In genomic region chr9:64406841-64407240, GRCm38 (mm10) we compare ENCODE assay signal across 20 mouse cellular contexts. TPM values are rescaled to one million over a fixed set of nuclear protein-coding genes. Genes with fewer than 3 reads are reported as not detected.
DNase-seq lines count a peak whose midpoint lies in the region; ATAC-seq lines count a peak whose summit lies in the region.
"Had no signal": no experiment of that assay in that cellular context is flagged by ENCODE, and none has a peak within 500 bp of the region (broad histone marks: within the 10 kb centered on the region; RNA-seq: fewer than 3 reads in every experiment).

No protein-coding gene starts in this region.

- DNase-seq in cerebellum, adult 11-12 months: peak; percentile 23
- no peak for DNase-seq in cerebellum, adult 9-11 months
- peak; percentile 21 for DNase-seq in kidney, adult 11 months
- DNase-seq in kidney, postnatal 36 days: peak; percentile 23 to 36
- no peak for DNase-seq in adrenal gland, adult 8-10 months
- DNase-seq: B cell, adult 2 months; cerebellum, postnatal 14 days; gastrocnemius, postnatal 10 days; heart, postnatal 4 days had no signal

- no peak overlapping the region for H3K4me2 ChIP-seq in kidney, embryonic 16.5 days (replicated peaks; ENCODE audit: low read depth, low read length)
- H3K4me2 ChIP-seq: embryonic facial prominence, embryonic 12.5 days; forebrain, embryonic 12.5 days; heart, embryonic 13.5 days; hindbrain, embryonic 12.5 days had no signal

- no peak; the same call in 1 of the 2 replicates for ATAC-seq in kidney, embryonic 16.5 days (ENCODE audit: low FRiP score, low TSS enrichment)
- ATAC-seq in erythroid progenitor cell, adult 5-6 weeks (replicated peaks; ENCODE audit: low FRiP score, poor library complexity, severe bottlenecking): 0 out of 2 replicates have a peak, but pooled peaks have one; percentile 19
- ATAC-seq: CD4-positive, CD25-positive, alpha-beta regulatory T cell, adult 4 months; forebrain, embryonic 16.5 days; hindbrain, postnatal 0 days had no signal

- no peak overlapping the region for H3K9ac ChIP-seq in kidney, embryonic 16.5 days (replicated peaks; ENCODE audit: low read length)
- H3K9ac ChIP-seq: embryonic facial prominence, embryonic 12.5 days; forebrain, embryonic 12.5 days; heart, embryonic 13.5 days; hindbrain, embryonic 12.5 days had no signal

- H3K27me3 ChIP-seq in kidney, embryonic 16.5 days (ENCODE audit: insufficient read depth, low read length): no peaks in the 10 kb centered on the region
- H3K27me3 ChIP-seq: embryonic facial prominence, embryonic 12.5 days; forebrain, embryonic 12.5 days; hindbrain, embryonic 12.5 days had no signal

- peaks cover 10% of the 10 kb centered on the region for H3K4me1 ChIP-seq in kidney, embryonic 16.5 days (ENCODE audit: insufficient read depth, low read length)
- H3K4me1 ChIP-seq: embryonic facial prominence, embryonic 12.5 days; forebrain, embryonic 12.5 days; heart, embryonic 13.5 days; hindbrain, embryonic 12.5 days had no signal

- no peak overlapping the region for H3K27ac ChIP-seq in kidney, embryonic 16.5 days (ENCODE audit: low read length)
- H3K27ac ChIP-seq: embryonic facial prominence, embryonic 12.5 days; forebrain, embryonic 12.5 days; heart, embryonic 13.5 days; hindbrain, embryonic 12.5 days; hindbrain, postnatal 0 days had no signal

- H3K4me3 ChIP-seq in kidney, embryonic 16.5 days (ENCODE audit: low read length): no peak overlapping the region
- H3K4me3 ChIP-seq: embryonic facial prominence, embryonic 12.5 days; forebrain, embryonic 12.5 days; heart, embryonic 13.5 days; hindbrain, embryonic 12.5 days had no signal

- no peaks in the 10 kb centered on the region for H3K36me3 ChIP-seq in kidney, embryonic 16.5 days (ENCODE audit: insufficient read depth, low read length)
- H3K36me3 ChIP-seq: embryonic facial prominence, embryonic 12.5 days; forebrain, embryonic 12.5 days; G1E; heart, embryonic 13.5 days; hindbrain, embryonic 12.5 days had no signal

- WGBS in kidney, embryonic 16.5 days: 78% methylated on average over 2 of the region's 2 CpGs

- H3K9me3 ChIP-seq in kidney, embryonic 16.5 days (ENCODE audit: low read length): no peaks in the 10 kb centered on the region
- H3K9me3 ChIP-seq: embryonic facial prominence, embryonic 12.5 days; forebrain, embryonic 12.5 days; G1E; heart, embryonic 13.5 days; hindbrain, embryonic 12.5 days had no signal

RNA-seq across cellular contexts. Expression of gene Megf11, which starts 21.4 kb away (rescaled TPM):
- polyA plus RNA-seq in kidney, embryonic 16.5 days (2015; fragmentation: Nextera tagmentation; extraction: Ambion mirVana): 4.7 and 4.9 TPM in 2 replicates
- total RNA-seq in erythroid progenitor cell, adult 5-6 weeks (2015; ENCODE audit: low replicate concordance): not detected in 2 replicates
- 0.64 TPM in 1 of 2 replicates, not detected in the other for total RNA-seq in erythroid progenitor cell, adult 5-6 weeks (2017; ENCODE audit: low replicate concordance)
- total RNA-seq in adrenal gland, adult 8-10 months (2022): 1 to 10 TPM in 2 of 4 experiments, under 1 TPM in 2; 0.29 to 2.1 (median 1.2) TPM
- total RNA-seq: granulocyte monocyte progenitor cell, adult 5-6 weeks had no signal

Comparison
In these comparisons a context has a peak if more than half of its experiments do, and no peak if none do; other contexts are left out.
1. DNase-seq: peak in cerebellum, adult 11-12 months (single experiment), kidney, adult 11 months (single experiment) and kidney, postnatal 36 days (2 of 2); none in cerebellum, adult 9-11 months (single experiment) and adrenal gland, adult 8-10 months (single experiment).